ENCODE assay signal across 8 mouse cellular contexts in genomic region chr11:107376272-107376671, GRCm38 (mm10).
DNase-seq lines count a peak whose midpoint lies in the region; ATAC-seq and TF ChIP-seq lines count a peak whose summit lies in the region.

No protein-coding gene starts in this region.

- WGBS in olfactory bulb, adult 2 months, result 22% methylated on average over 12 of the region's 12 CpGs

- H3K4me3 ChIP-seq in olfactory bulb, adult 2 months (ENCODE audit: insufficient read depth, low read depth, low read length), result no peak overlapping the region

- DNase-seq in layer of hippocampus, adult 9-11 months, result peak; percentile 33
- no peak for DNase-seq in layer of hippocampus, postnatal 14 days (ENCODE audit: low spot score in 2 of 2)
- DNase-seq in adrenal gland, postnatal 14 days, result peak; percentile 86
- peak; percentile 80 for DNase-seq in heart, adult 8-10 months (ENCODE audit: low spot score)
- peak; percentile 31 to 73 for DNase-seq in kidney, postnatal 25 days
- DNase-seq in B cell, adult 2 months, result no peak

- no peak for TF ChIP-seq CTCF in olfactory bulb, adult 2 months (IDR thresholded peaks at IDR 0.05; ENCODE audit: insufficient read depth, low read depth, low read length)

- TF ChIP-seq POLR2A in olfactory bulb, adult 2 months (IDR thresholded peaks at IDR 0.05; ENCODE audit: insufficient read depth, low read depth, low read length), result no peak

- H3K27ac ChIP-seq in olfactory bulb, adult 2 months (ENCODE audit: insufficient read depth, low read depth, low read length), result peak overlapping the region; percentile 62

- ATAC-seq in megakaryocyte, adult 5-6 weeks (ENCODE audit: poor library complexity, severe bottlenecking), result no peak

- peaks cover 12% of the 10 kb centered on the region for H3K4me1 ChIP-seq in olfactory bulb, adult 2 months (ENCODE audit: control insufficient read depth, insufficient read depth, low read length)

Comparison
In these comparisons a context has a peak if more than half of its experiments do, and no peak if none do; other contexts are left out.
1. DNase-seq: peak in layer of hippocampus, adult 9-11 months (single experiment), adrenal gland, postnatal 14 days (single experiment), heart, adult 8-10 months (single experiment) and kidney, postnatal 25 days (2 of 2); none in layer of hippocampus, postnatal 14 days (0 of 2) and B cell, adult 2 months (0 of 2).